Comparison of ENCODE assay signal across 20 mouse cellular contexts in the genomic region with DNA sequence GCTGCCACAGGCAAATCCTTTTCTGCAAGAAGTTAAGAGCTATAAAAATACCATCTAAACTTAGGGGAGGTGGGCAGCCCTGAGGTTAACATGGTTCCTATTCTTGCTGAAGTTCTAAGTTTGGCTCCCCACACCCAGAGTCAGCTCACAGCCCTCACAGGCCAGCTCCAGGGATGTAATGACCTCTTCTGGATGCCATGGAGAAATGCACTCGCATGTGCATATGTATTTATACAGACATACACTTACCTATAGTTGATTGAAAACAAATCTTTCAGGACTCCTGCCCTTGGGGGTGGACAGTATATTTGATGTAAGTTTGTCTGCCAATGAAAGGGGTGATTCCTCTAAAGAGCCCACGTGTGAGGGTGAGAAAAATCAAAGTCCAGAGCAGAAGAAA.
"Had no signal": no experiment of that assay in that cellular context is flagged by ENCODE, and none has a peak within 500 bp of the region (broad histone marks: within the 10 kb centered on the region; RNA-seq: fewer than 3 reads in every experiment).

No protein-coding gene starts in this region.

- H3K9ac ChIP-seq: limb, embryonic 13.5 days; liver, embryonic 13.5 days; lung, embryonic 15.5 days; neural tube, embryonic 12.5 days; neural tube, embryonic 15.5 days had no signal

- DNase-seq: kidney, adult 11 months; kidney, adult 9 months; kidney, postnatal 36 days; left cerebral cortex, postnatal 4 days; liver; liver, embryonic 13.5 days; lung, postnatal 10 days; lung, postnatal 36 days; midbrain, embryonic 14.5 days; right cerebral cortex, adult 18-20 months; right cerebral cortex, postnatal 14 days; right cerebral cortex, postnatal 4 days; spleen, adult 18-20 months; thymus, postnatal 25 days had no signal

- H3K4me3 ChIP-seq: limb, embryonic 13.5 days; liver, embryonic 13.5 days; lung, embryonic 15.5 days; megakaryocyte, embryonic 14.5 days; midbrain, embryonic 10.5 days; neural tube, embryonic 12.5 days; neural tube, embryonic 15.5 days had no signal

- H3K27me3 ChIP-seq: limb, embryonic 13.5 days; liver, embryonic 13.5 days; lung, embryonic 15.5 days; megakaryocyte, embryonic 14.5 days; neural tube, embryonic 12.5 days; neural tube, embryonic 15.5 days had no signal

- H3K36me3 ChIP-seq: limb, embryonic 13.5 days; liver, embryonic 13.5 days; lung, embryonic 15.5 days; midbrain, embryonic 10.5 days; neural tube, embryonic 12.5 days; neural tube, embryonic 15.5 days had no signal

- H3K27ac ChIP-seq: limb, embryonic 13.5 days; liver, embryonic 13.5 days; lung, embryonic 15.5 days; neural tube, embryonic 12.5 days; neural tube, embryonic 15.5 days had no signal

- H3K4me2 ChIP-seq: limb, embryonic 13.5 days; liver, embryonic 13.5 days; lung, embryonic 15.5 days; neural tube, embryonic 12.5 days; neural tube, embryonic 15.5 days had no signal

- H3K4me1 ChIP-seq: limb, embryonic 13.5 days; liver, embryonic 13.5 days; lung, embryonic 15.5 days; megakaryocyte, embryonic 14.5 days had no signal

- H3K9me3 ChIP-seq: limb, embryonic 13.5 days; liver, embryonic 13.5 days; lung, embryonic 15.5 days; megakaryocyte, embryonic 14.5 days; midbrain, embryonic 10.5 days; neural tube, embryonic 12.5 days; neural tube, embryonic 15.5 days had no signal
